Mouse (Mus musculus): ENCODE measurements around the gene Agbl3. TPM values are rescaled to one million over a fixed set of nuclear protein-coding genes. Genes with fewer than 3 reads are reported as not detected.

Gene Agbl3
- polyA plus RNA-seq, 1 experiment from 2014 or later = 8.7 TPM

DNA sequence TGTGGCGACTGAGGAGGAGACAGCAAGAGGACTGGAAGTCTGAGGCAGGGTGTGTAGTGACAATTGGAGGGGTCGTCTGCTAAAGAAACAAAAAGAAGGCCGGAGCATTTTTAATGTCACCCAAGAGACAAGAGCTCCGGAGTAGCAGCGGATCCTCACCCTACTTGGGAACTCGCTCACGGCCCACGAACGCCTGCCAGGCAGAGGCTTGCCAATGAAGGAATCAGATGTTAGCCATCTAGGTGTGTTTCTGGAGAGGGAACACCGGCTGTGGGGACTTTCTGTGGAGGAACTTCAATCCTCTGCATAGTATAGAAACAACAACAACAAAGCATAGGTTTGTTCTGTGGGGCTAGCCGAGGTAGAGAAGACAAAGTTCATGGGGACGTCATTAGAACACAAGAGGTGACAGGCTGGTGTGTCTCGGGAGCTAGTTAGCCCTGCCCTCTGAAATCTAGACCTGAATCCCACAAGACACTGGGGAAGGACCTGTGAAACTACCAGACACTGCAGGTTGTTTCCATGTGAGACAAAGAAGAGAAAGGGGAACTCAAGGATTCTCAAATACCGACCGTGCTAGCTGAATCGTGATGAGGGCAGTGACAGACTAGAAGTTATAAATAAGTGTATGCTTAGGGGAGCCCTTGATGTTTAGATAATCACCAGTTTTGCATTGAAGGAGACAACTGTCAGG, 87.2 kb downstream of the Agbl3 start:
- Histone ChIP-seq H3K27me3 (no peaks in the 10 kb centered on the region), H3K9me3 (no peaks in the 10 kb centered on the region), H3K9ac (replicated peaks) (no peak overlapping the region), H3K36me3 (0 out of 2 replicates have a peak, but pooled peaks cover under 1% of the 10 kb centered on the region), H3K4me3 (replicated peaks) (no peak overlapping the region), H3K4me1 (replicated peaks) (peaks cover 8% of the 10 kb centered on the region; the same call in 1 of the 2 replicates), H3K4me2 (replicated peaks) (no peak overlapping the region), H3K27ac (no peak overlapping the region)
- WGBS = 78% methylated on average over 16 of the region's 16 CpGs
- ATAC-seq = no peak

DNA sequence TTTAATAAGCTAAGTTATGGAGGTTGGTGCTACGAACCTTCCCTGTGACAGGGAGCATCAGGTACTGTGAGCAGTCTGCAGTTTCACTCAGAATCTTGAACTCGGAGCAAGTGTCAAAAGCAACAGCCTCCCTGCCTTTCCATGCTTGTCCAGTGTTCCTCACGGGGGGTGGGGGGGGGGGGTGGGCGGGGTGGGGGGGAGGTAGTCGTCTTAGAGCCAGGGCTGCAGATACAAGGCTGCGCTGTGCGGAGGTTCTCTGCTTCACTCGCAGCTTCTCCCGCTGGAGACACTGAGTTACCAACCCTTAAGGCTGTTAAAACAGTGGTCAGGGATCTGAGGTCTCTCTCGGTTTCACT, 87.7 kb downstream of the Agbl3 start:
- H3K27me3 ChIP-seq = no peaks in the 10 kb centered on the region
- H3K9me3 ChIP-seq = no peaks in the 10 kb centered on the region
- 77% methylated on average over 10 of the region's 10 CpGs for WGBS
- peaks cover 3% of the 10 kb centered on the region; the same call in 1 of the 2 replicates for H3K36me3 ChIP-seq
- peaks cover 8% of the 10 kb centered on the region; the same call in 1 of the 2 replicates for H3K4me1 ChIP-seq (replicated peaks)
- no peak overlapping the region for H3K9ac ChIP-seq (replicated peaks)
- H3K4me2 ChIP-seq (replicated peaks) = no peak overlapping the region
- H3K4me3 ChIP-seq (replicated peaks) = no peak overlapping the region
- no peak for ATAC-seq
- no peak overlapping the region for H3K27ac ChIP-seq

DNA sequence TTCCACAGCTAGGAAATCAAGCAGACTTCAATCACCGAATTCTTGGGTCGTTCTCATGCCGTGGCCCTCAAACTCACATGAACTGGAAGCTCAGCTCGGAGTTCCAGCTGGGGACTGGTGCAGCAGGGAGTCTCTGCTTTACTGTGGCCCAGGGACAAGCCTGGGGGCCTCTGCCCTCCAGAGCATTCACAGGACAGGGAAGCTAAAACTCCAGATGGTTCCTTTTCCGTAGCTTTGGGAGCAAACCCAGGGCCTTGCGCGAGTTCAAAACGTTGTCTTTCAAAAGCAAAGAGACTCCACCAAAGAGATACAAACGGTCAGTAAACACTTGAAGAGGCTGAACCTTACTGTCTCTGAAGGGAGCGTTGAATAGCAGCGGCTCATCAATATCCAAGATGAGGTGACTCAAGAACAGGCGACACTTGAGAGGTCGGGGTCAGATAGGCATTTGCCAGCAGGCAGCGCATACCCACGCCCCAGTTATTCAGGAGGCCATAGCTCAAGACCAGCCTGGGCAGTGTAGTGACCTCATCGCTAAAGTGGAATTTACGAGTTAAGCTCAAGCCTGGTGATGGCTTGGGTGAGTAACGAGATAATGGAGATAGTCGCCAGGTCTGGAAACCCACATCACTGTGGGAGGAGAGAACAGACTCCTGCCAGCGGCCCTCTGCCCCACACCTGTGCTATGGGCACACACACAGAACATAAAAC, 88.4 kb downstream of the Agbl3 start:
- H3K9me3 ChIP-seq = no peaks in the 10 kb centered on the region
- H3K27ac ChIP-seq = no peak overlapping the region
- 84% methylated on average over 20 of the region's 20 CpGs for WGBS

DNA sequence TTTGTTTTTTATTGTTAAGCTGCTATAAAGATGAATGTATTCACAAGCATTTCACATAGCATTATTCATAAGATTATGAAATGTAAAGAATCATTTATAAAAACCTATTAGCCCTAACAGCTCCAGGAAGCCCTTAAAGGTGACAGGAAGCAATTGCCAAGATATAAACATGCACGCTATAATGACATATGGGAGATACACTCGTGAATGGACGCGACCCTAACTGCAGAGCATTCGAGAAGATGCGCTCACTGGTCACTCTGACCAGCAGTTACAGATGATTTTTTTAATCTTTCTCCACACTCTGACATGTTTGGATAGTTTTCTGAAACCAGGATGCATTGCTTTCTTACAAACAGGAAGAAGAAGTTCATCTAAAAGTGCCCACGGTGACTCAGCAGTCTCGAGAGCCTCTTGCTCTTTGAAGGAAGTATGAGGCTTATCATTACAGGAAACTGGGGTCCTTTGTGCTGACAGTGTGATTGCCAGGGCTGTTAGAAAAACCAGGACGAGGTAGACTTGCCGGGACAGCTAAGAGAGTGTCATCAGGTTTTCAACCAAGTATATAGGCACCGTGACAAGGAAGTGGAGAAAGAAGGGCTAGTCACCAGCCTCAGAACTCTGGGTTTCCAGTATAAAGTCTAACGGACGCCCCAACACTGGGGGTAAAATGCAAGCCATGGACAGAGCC, 89.1 kb downstream of the Agbl3 start:
- Histone ChIP-seq H3K4me1 (replicated peaks) (peaks cover 8% of the 10 kb centered on the region; the same call in 1 of the 2 replicates), H3K4me2 (replicated peaks) (no peak overlapping the region), H3K27me3 (no peaks in the 10 kb centered on the region), H3K9ac (replicated peaks) (no peak overlapping the region), H3K36me3 (peaks cover 6% of the 10 kb centered on the region; the same call in 1 of the 2 replicates), H3K9me3 (no peaks in the 10 kb centered on the region), H3K4me3 (replicated peaks) (no peak overlapping the region), H3K27ac (no peak overlapping the region)
- WGBS = 87% methylated on average over 13 of the region's 13 CpGs
- ATAC-seq = no peak

More for the DNA sequence above, 88.4 kb downstream of the Agbl3 start:
- H3K36me3 ChIP-seq = peaks cover 3% of the 10 kb centered on the region; the same call in 1 of the 2 replicates
- ATAC-seq = no peak
- peaks cover 8% of the 10 kb centered on the region; the same call in 1 of the 2 replicates for H3K4me1 ChIP-seq (replicated peaks)
- no peak overlapping the region for H3K4me3 ChIP-seq (replicated peaks)
- H3K9ac ChIP-seq (replicated peaks) = no peak overlapping the region
- H3K27me3 ChIP-seq = no peaks in the 10 kb centered on the region
- H3K4me2 ChIP-seq (replicated peaks) = no peak overlapping the region

DNA sequence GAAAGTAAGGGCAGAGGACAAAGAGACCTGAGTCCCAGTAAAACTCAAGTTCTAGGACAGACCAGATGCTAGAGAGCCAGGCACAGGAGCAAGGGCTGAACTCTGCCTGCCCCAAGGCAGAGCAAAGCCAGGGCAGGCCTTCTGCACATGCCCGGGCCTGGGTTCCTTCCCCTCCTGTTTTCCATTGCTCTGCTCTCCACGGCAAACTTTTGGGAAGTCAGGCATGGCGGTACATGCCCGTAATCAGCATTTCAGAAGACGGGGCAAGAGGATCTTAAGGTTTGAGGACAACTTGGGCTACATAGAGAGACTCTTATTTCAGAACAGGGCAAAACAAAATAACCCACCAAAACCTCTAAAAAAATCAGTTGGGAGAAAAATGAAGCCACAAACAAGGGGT, 89.9 kb downstream of the Agbl3 start:
- no peak for ATAC-seq
- no peaks in the 10 kb centered on the region for H3K9me3 ChIP-seq
- 82% methylated on average over 5 of the region's 5 CpGs for WGBS

DNA sequence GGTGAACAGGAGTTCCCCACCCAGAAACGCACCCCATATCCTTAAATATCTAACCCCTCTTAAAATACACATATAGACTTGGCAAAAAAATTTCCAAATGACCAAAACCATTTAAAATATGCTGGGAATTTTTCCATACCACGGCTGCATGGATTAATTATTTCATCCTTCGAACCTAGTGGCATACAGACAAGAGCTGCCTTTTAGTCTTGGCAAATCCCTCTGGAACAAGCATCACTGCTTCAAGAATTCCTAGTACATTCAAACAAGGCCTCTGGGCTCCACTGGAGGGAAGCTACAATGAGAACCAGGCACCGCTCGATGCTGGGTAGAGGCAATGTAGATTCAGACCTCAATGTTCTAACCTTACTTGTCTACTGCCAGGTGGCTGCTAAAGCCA, 90.5 kb downstream of the Agbl3 start:
- peaks cover 9% of the 10 kb centered on the region; the same call in 1 of the 2 replicates for H3K36me3 ChIP-seq
- no peak overlapping the region for H3K4me3 ChIP-seq (replicated peaks)
- no peaks in the 10 kb centered on the region for H3K27me3 ChIP-seq
- H3K4me1 ChIP-seq (replicated peaks) = peaks cover 8% of the 10 kb centered on the region; the same call in 1 of the 2 replicates
- H3K27ac ChIP-seq = no peak overlapping the region
- no peak for ATAC-seq
- no peak overlapping the region for H3K9ac ChIP-seq (replicated peaks)
- no peak overlapping the region for H3K4me2 ChIP-seq (replicated peaks)
- 80% methylated on average over 5 of the region's 5 CpGs for WGBS
- no peaks in the 10 kb centered on the region for H3K9me3 ChIP-seq

More for the DNA sequence above, 89.9 kb downstream of the Agbl3 start:
- no peak overlapping the region for H3K9ac ChIP-seq (replicated peaks)
- H3K4me2 ChIP-seq (replicated peaks) = no peak overlapping the region
- peaks cover 8% of the 10 kb centered on the region; the same call in 1 of the 2 replicates for H3K4me1 ChIP-seq (replicated peaks)
- H3K27me3 ChIP-seq = no peaks in the 10 kb centered on the region
- peaks cover 6% of the 10 kb centered on the region; the same call in 1 of the 2 replicates for H3K36me3 ChIP-seq
- H3K27ac ChIP-seq = no peak overlapping the region
- no peak overlapping the region for H3K4me3 ChIP-seq (replicated peaks)

DNA sequence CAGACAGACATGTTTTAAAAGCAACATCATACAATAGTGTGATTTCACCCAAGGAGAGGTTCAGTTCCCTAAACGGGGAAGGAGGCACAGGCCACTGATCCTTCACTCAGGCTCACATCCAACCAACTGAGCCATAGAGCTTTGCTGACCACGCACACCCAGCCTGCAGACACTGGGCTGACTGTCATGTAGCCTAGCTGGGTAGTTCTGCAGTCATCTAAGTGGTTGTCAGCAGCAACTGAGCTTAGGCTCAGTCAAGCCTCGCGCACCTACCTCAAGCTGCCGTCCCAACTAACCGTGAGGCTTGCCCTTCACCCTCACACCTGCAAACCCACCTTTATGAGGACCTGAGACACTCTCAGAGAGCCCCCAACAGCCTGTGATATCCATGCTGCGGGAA, 91.7 kb downstream of the Agbl3 start:
- no peak overlapping the region for H3K4me2 ChIP-seq (replicated peaks)
- no peaks in the 10 kb centered on the region for H3K27me3 ChIP-seq
- H3K36me3 ChIP-seq = peaks cover 9% of the 10 kb centered on the region; the same call in 1 of the 2 replicates
- no peak overlapping the region for H3K4me3 ChIP-seq (replicated peaks)
- H3K9ac ChIP-seq (replicated peaks) = no peak overlapping the region
- no peak for ATAC-seq
- H3K4me1 ChIP-seq (replicated peaks) = peaks cover 12% of the 10 kb centered on the region
- no peak overlapping the region for H3K27ac ChIP-seq
- 92% methylated on average over 7 of the region's 7 CpGs for WGBS
- no peaks in the 10 kb centered on the region for H3K9me3 ChIP-seq

DNA sequence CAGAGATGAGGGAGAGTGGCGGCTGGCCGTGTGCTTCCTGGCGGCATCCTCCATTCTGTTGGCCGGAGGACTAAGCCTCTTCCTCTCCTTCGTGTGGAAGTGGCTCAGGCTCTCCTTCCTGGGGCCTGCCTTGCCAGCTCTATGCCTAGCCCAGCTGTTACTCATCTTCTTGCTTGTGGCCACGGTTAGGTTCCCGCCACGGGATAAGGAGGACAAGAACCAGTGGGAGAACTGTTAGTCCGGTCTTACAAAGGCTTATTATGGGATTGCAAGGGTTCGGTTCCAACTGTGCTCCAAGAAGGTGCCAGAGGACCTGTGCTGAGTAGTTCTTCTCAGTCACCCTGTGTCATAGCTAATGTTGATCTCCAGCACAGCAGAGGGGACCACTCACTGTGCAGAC, 92.6 kb downstream of the Agbl3 start:
- Histone ChIP-seq H3K4me2 (replicated peaks) (no peak overlapping the region), H3K4me3 (replicated peaks) (no peak overlapping the region), H3K27me3 (no peaks in the 10 kb centered on the region), H3K9me3 (no peaks in the 10 kb centered on the region), H3K9ac (replicated peaks) (no peak overlapping the region), H3K27ac (no peak overlapping the region), H3K4me1 (replicated peaks) (peaks cover 13% of the 10 kb centered on the region), H3K36me3 (peaks cover 9% of the 10 kb centered on the region; the same call in 1 of the 2 replicates)
- 88% methylated on average over 10 of the region's 10 CpGs for WGBS
- no peak for ATAC-seq

DNA sequence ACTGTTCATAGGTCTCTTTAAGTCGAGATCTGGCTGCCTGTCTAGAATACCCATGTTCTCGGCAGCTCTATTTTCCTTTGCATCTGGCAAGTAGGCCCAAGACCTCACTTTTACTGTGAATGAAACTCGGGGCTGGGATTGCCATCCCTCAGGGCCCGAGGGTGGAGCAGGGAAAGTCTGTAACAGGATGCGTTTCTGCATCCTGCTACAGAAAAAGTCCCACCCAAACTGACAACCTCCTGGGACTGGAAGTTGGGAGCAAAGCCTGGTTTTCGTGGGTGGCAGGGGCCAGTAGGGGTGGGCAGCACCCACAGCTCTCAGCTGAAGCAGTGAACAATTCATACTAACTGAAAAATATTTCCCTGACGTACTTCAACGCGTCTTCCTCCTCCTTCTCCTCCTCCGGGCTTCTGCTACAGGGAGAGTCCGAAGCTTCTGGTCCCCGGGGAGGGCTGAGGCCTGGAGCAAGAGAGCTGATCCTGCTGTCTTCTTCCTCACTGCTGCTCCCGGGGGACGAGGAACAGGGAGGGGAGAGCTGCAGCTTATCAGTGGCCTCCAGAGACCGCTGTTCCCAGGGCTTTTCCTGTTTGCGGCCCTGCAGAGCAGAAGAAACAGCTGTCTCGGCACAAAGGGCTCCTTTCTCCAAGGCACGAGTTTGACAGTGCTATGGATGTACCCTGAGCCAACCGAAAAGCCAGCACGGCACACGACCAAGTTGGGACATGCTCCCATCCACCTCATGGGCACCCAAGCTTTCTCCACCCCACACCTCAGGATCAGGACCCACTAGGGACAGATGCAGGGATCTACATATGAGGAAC, 94.1 kb downstream of the Agbl3 start:
- no peak for ATAC-seq
- Histone ChIP-seq H3K4me3 (replicated peaks) (no peak overlapping the region), H3K4me2 (replicated peaks) (no peak overlapping the region), H3K36me3 (peaks cover 9% of the 10 kb centered on the region; the same call in 1 of the 2 replicates), H3K27ac (no peak overlapping the region), H3K4me1 (replicated peaks) (peaks cover 20% of the 10 kb centered on the region), H3K9ac (replicated peaks) (peak overlapping the region; percentile 41; the same call in 1 of the 2 replicates), H3K27me3 (no peaks in the 10 kb centered on the region), H3K9me3 (no peaks in the 10 kb centered on the region)
- 75% methylated on average over 21 of the region's 21 CpGs for WGBS

DNA sequence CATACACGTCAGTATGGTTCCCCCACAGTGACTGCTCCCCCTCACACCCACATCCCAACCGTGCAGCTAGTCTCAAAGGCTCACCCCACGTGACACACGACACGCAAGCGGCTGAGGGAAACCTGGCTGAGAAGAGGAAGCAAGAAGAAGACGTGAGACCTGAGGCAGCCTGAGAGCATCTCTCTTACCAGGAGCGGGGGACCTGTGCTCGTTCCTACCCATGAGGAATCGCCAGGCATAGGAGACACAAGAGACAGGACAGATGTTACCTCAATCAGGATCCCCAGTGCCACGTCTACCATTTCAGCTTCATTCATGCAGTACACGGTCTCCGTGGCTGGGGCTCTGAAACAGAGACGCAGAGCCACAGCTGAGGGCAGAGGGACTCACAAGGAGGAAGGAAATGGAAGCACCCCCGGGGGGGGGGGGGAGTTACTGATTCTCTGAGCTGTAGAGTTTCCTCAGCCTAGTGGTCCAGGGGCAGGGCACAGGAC, 95.1 kb downstream of the Agbl3 start:
- no peak for ATAC-seq
- no peaks in the 10 kb centered on the region for H3K27me3 ChIP-seq
- H3K36me3 ChIP-seq = peaks cover 9% of the 10 kb centered on the region; the same call in 1 of the 2 replicates
- H3K27ac ChIP-seq = no peak overlapping the region
- H3K4me2 ChIP-seq (replicated peaks) = no peak overlapping the region
- no peak overlapping the region for H3K9ac ChIP-seq (replicated peaks)
- H3K4me1 ChIP-seq (replicated peaks) = peaks cover 20% of the 10 kb centered on the region
- 90% methylated on average over 15 of the region's 15 CpGs for WGBS
- no peaks in the 10 kb centered on the region for H3K9me3 ChIP-seq
- no peak overlapping the region for H3K4me3 ChIP-seq (replicated peaks)
